Mouse (Mus musculus) CH12F3 (cell line): ENCODE results near the gene Ifnk.

Experiments
- in situ Hi-C: fragments of 300-500 bp; cut with MboI; formaldehyde crosslinking; loops from 2 replicates; pipeline ENCODE4 v1.14.3; 2020; ENCODE audit warnings: low sequenced_read_pairs

Gene Ifnk

GRCm38 (mm10) chr4:35177926-35178645 is 26.2 kb downstream of the Ifnk start:
- in situ Hi-C loops: no loop called here

GRCm38 (mm10) chr4:35187617-35188326 is 35.9 kb downstream of the Ifnk start:
- in situ Hi-C loops: no loop called here

GRCm38 (mm10) chr4:35189794-35190193 is 37.9 kb downstream of the Ifnk start:
- in situ Hi-C loops: no loop called here

GRCm38 (mm10) chr4:35192725-35193124 is 40.9 kb downstream of the Ifnk start:
- in situ Hi-C loops: no loop called here

- in situ Hi-C loops: no loop called here
These were observed 49.8 kb downstream of the Ifnk start for GRCm38 (mm10) chr4:35201700-35202099.
